Mouse (Mus musculus) heart, adult 2 months (tissue): ENCODE results near the gene Polr3c.
"Not testable (repeated sequence)": the region's sequence is repeated elsewhere in the genome, so short reads cannot be mapped to it uniquely, and the experiment has no call there.

Experiments
- CTCF ChIP-seq: fragments of 200-600 bp; IDR thresholded peaks from 2 replicates; pipeline ENCODE4 v1.8.1; 2022; ENCODE audit warnings: antibody characterized with exemption, mild to moderate bottlenecking, moderate library complexity
- POLR2A ChIP-seq: fragments of 200-500 bp; IDR thresholded peaks from 2 replicates; pipeline ENCODE4 v1.6.1; 2011; ENCODE audit warnings: mild to moderate bottlenecking, low read depth, low read length, control low read depth; ENCODE audit not compliant: insufficient read depth

- not testable (repeated sequence) for TF ChIP-seq CTCF, POLR2A
These were observed 61.6 kb downstream of the Polr3c start for GRCm38 (mm10) chr3:96665732-96666363.
